Mouse (Mus musculus) cerebellum, adult 2 months (tissue): ENCODE data around the gene Cd200r4.

Experiments used
- CTCF ChIP-seq: fragments of 200-500 bp; IDR thresholded peaks from 2 replicates; pipeline ENCODE4 v1.5.1; 2011; ENCODE audit warnings: low read depth, mild to moderate bottlenecking, control low read depth, low read length, moderate library complexity, borderline replicate concordance; ENCODE audit not compliant: insufficient read depth
- POLR2A ChIP-seq: fragments of 200-500 bp; IDR thresholded peaks from 2 replicates; pipeline ENCODE4 v1.6.1; 2011; ENCODE audit warnings: low read length, control low read depth, borderline replicate concordance; ENCODE audit not compliant: insufficient read depth

GRCm38 (mm10) chr16:44832286-44832685 lies 20.8 kb downstream of the Cd200r4 start:
- no peak for TF ChIP-seq CTCF
- no peak for TF ChIP-seq POLR2A
